Mouse (Mus musculus): Measurements from ENCODE around the gene Mcm3ap. TPM values are rescaled to one million over a fixed set of nuclear protein-coding genes. Genes with fewer than 3 reads are reported as not detected.

Mcm3ap gene
- polyA plus RNA-seq, 1 experiment from 2014 or later, result 69.9 TPM

- no peaks in the 10 kb centered on the region for H3K4me1 ChIP-seq (ENCODE audit: control insufficient read depth, insufficient read depth, low read length)
- H3K9me3 ChIP-seq (replicated peaks; ENCODE audit: control insufficient read depth, low read length, poor library complexity, severe bottlenecking), result no peaks in the 10 kb centered on the region
- H3K27ac ChIP-seq (ENCODE audit: low read length), result no peak overlapping the region
- H3K36me3 ChIP-seq (ENCODE audit: control insufficient read depth, insufficient read depth, low read length), result peaks cover 73% of the 10 kb centered on the region
- no peak overlapping the region for H3K4me2 ChIP-seq (ENCODE audit: low read length)
- WGBS, result 93% methylated on average over 8 of the region's 8 CpGs
- H3K9ac ChIP-seq (ENCODE audit: low read depth, low read length), result no peak overlapping the region
- H3K4me3 ChIP-seq (ENCODE audit: low read depth, low read length), result no peak overlapping the region
- H3K27me3 ChIP-seq (ENCODE audit: control insufficient read depth, insufficient read depth, low read depth, low read length), result no peaks in the 10 kb centered on the region
- ATAC-seq, result no peak
Measured at GRCm38 (mm10) chr10:76546566-76546965, 77.8 kb downstream of the Mcm3ap start.

- Histone ChIP-seq H3K36me3 (ENCODE audit: control insufficient read depth, insufficient read depth, low read length) (peaks cover 76% of the 10 kb centered on the region), H3K4me1 (ENCODE audit: control insufficient read depth, insufficient read depth, low read length) (no peaks in the 10 kb centered on the region), H3K4me2 (ENCODE audit: low read length) (no peak overlapping the region), H3K27ac (ENCODE audit: low read length) (no peak overlapping the region), H3K9me3 (replicated peaks; ENCODE audit: control insufficient read depth, low read length, poor library complexity, severe bottlenecking) (no peaks in the 10 kb centered on the region), H3K9ac (ENCODE audit: low read depth, low read length) (no peak overlapping the region), H3K4me3 (ENCODE audit: low read depth, low read length) (no peak overlapping the region), H3K27me3 (ENCODE audit: control insufficient read depth, insufficient read depth, low read depth, low read length) (no peaks in the 10 kb centered on the region)
- ATAC-seq, result no peak
- 93% methylated on average over 8 of the region's 8 CpGs for WGBS
Measured at GRCm38 (mm10) chr10:76548218-76548617, 79.5 kb downstream of the Mcm3ap start.

- no peak overlapping the region for H3K9ac ChIP-seq (ENCODE audit: low read depth, low read length)
- 91% methylated on average over 5 of the region's 5 CpGs for WGBS
- no peak overlapping the region for H3K4me2 ChIP-seq (ENCODE audit: low read length)
- H3K4me3 ChIP-seq (ENCODE audit: low read depth, low read length), result no peak overlapping the region
- no peak overlapping the region for H3K27ac ChIP-seq (ENCODE audit: low read length)
- H3K4me1 ChIP-seq (ENCODE audit: control insufficient read depth, insufficient read depth, low read length), result no peaks in the 10 kb centered on the region
- peaks cover 67% of the 10 kb centered on the region for H3K36me3 ChIP-seq (ENCODE audit: control insufficient read depth, insufficient read depth, low read length)
- H3K9me3 ChIP-seq (replicated peaks; ENCODE audit: control insufficient read depth, low read length, poor library complexity, severe bottlenecking), result no peaks in the 10 kb centered on the region
- no peak for ATAC-seq
- no peaks in the 10 kb centered on the region for H3K27me3 ChIP-seq (ENCODE audit: control insufficient read depth, insufficient read depth, low read depth, low read length)
Measured at GRCm38 (mm10) chr10:76550458-76550857, 81.7 kb downstream of the Mcm3ap start.

DNA sequence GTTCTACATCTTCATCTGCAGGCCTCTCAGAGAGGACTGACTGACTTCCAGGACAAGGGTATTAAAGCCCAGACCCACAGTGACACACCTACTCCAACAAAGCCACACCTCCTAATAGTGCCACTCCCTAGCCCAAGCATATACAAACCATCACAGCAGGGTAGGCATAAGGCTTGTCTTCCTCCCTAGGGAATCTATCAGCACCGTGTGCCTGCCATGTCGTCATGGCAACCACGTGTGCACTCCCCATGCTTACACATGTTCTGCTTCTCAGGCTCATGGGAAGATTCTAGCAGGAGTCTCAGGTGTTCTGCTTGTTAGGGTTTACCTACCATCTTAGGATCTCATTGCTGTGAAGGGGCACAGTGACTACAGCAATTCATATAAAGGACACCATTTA is 82.8 kb downstream of the Mcm3ap start:
- ATAC-seq, result no peak
- Histone ChIP-seq H3K36me3 (ENCODE audit: control insufficient read depth, insufficient read depth, low read length) (peaks cover 65% of the 10 kb centered on the region), H3K27ac (ENCODE audit: low read length) (no peak overlapping the region), H3K4me3 (ENCODE audit: low read depth, low read length) (no peak overlapping the region), H3K9me3 (replicated peaks; ENCODE audit: control insufficient read depth, low read length, poor library complexity, severe bottlenecking) (no peaks in the 10 kb centered on the region), H3K4me1 (ENCODE audit: control insufficient read depth, insufficient read depth, low read length) (no peaks in the 10 kb centered on the region), H3K9ac (ENCODE audit: low read depth, low read length) (no peak overlapping the region), H3K4me2 (ENCODE audit: low read length) (no peak overlapping the region), H3K27me3 (ENCODE audit: control insufficient read depth, insufficient read depth, low read depth, low read length) (no peaks in the 10 kb centered on the region)
- 66% methylated on average over 3 of the region's 3 CpGs for WGBS

DNA sequence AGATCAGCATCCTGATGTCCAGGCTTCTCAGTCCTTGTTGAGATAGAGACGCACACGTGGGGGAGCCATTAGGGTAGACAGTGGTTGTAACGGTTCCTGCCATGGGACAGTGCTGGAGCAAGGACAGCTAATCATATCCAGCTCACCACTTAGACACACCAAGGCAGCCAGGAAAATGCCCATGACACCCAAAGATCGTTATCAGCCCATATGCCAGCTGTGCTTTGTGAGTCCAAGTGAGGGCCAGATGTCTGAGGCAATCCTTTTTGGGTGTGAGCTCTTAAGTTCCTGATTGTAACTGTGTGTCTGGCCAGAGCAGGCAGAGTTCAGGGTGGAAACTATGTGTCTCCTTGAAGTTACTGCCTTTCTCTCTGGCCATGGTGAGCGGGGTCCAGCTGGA is 85.3 kb downstream of the Mcm3ap start:
- no peaks in the 10 kb centered on the region for H3K27me3 ChIP-seq (ENCODE audit: control insufficient read depth, insufficient read depth, low read depth, low read length)
- H3K4me3 ChIP-seq (ENCODE audit: low read depth, low read length), result no peak overlapping the region
- no peak overlapping the region for H3K27ac ChIP-seq (ENCODE audit: low read length)
- H3K9me3 ChIP-seq (replicated peaks; ENCODE audit: control insufficient read depth, low read length, poor library complexity, severe bottlenecking), result no peaks in the 10 kb centered on the region
- 93% methylated on average over 5 of the region's 5 CpGs for whole genome bisulfite sequencing
- H3K9ac ChIP-seq (ENCODE audit: low read depth, low read length), result no peak overlapping the region
- H3K4me1 ChIP-seq (ENCODE audit: control insufficient read depth, insufficient read depth, low read length), result no peaks in the 10 kb centered on the region
- peaks cover 54% of the 10 kb centered on the region for H3K36me3 ChIP-seq (ENCODE audit: control insufficient read depth, insufficient read depth, low read length)
- H3K4me2 ChIP-seq (ENCODE audit: low read length), result no peak overlapping the region
- ATAC-seq, result no peak

GRCm38 (mm10) chr10:76561972-76562371 is 93.2 kb downstream of the Mcm3ap start, which contains the start of gene Spatc1l:
TSS of gene Spatc1l (plus strand) at chr10:76562272.
- no peak for ATAC-seq
- no peaks in the 10 kb centered on the region for H3K9me3 ChIP-seq (replicated peaks; ENCODE audit: control insufficient read depth, low read length, poor library complexity, severe bottlenecking)
- H3K27ac ChIP-seq (ENCODE audit: low read length), result no peak within 1 kb of the TSS
- no peak within 1 kb of the TSS for H3K4me2 ChIP-seq (ENCODE audit: low read length)
- 91% methylated on average over 10 of the region's 10 CpGs for WGBS
- no peaks in the 10 kb centered on the region for H3K27me3 ChIP-seq (ENCODE audit: control insufficient read depth, insufficient read depth, low read depth, low read length)
- no peaks in the 10 kb centered on the region for H3K4me1 ChIP-seq (ENCODE audit: control insufficient read depth, insufficient read depth, low read length)
- 0 out of 2 replicates have a peak, but pooled peaks cover 3% of the 10 kb centered on the region for H3K36me3 ChIP-seq (ENCODE audit: control insufficient read depth, insufficient read depth, low read length)
- no peak within 1 kb of the TSS for H3K9ac ChIP-seq (ENCODE audit: low read depth, low read length)
- H3K4me3 ChIP-seq (ENCODE audit: low read depth, low read length), result no peak within 1 kb of the TSS

Other genes with a start within 250 kb of the Mcm3ap start
- gene Prmt2, start 231.1 kb upstream of the Mcm3ap start, polyA plus RNA-seq (2015; fragmentation: Nextera tagmentation; extraction: Ambion mirVana), result 419 and 423 TPM in 2 replicates
- 0.92 and 2.1 TPM in 2 replicates for gene S100b, start 215.1 kb upstream of the Mcm3ap start, polyA plus RNA-seq (2015; fragmentation: Nextera tagmentation; extraction: Ambion mirVana)
- 19.2 and 19.8 TPM in 2 replicates for gene Dip2a, start 123.6 kb upstream of the Mcm3ap start, polyA plus RNA-seq (2015; fragmentation: Nextera tagmentation; extraction: Ambion mirVana)
- gene AC141477.1, start 28.5 kb upstream of the Mcm3ap start, polyA plus RNA-seq (2015; fragmentation: Nextera tagmentation; extraction: Ambion mirVana), result not detected in 2 replicates
- gene Pcnt, start 26.1 kb upstream of the Mcm3ap start, polyA plus RNA-seq (2015; fragmentation: Nextera tagmentation; extraction: Ambion mirVana), result 6.5 and 7.0 TPM in 2 replicates
- gene 2610028H24Rik, start 19.8 kb upstream of the Mcm3ap start, polyA plus RNA-seq (2015; fragmentation: Nextera tagmentation; extraction: Ambion mirVana), result not detected in 2 replicates
- gene Ybey, start 187 bp downstream of the Mcm3ap start, polyA plus RNA-seq (2015; fragmentation: Nextera tagmentation; extraction: Ambion mirVana), result 6.4 and 6.7 TPM in 2 replicates
- 44.6 and 45.7 TPM in 2 replicates for gene Lss, start 62.7 kb downstream of the Mcm3ap start, polyA plus RNA-seq (2015; fragmentation: Nextera tagmentation; extraction: Ambion mirVana)
- 0.16 TPM in 1 of 2 replicates, not detected in the other for gene Spatc1l, start 93.3 kb downstream of the Mcm3ap start, polyA plus RNA-seq (2015; fragmentation: Nextera tagmentation; extraction: Ambion mirVana)
- 0.09 TPM in 1 of 2 replicates, not detected in the other for gene Ftcd, start 106.7 kb downstream of the Mcm3ap start, polyA plus RNA-seq (2015; fragmentation: Nextera tagmentation; extraction: Ambion mirVana)
- gene Col6a2, start 154.7 kb downstream of the Mcm3ap start, polyA plus RNA-seq (2015; fragmentation: Nextera tagmentation; extraction: Ambion mirVana), result 11.5 and 13.9 TPM in 2 replicates

Data from midbrain, embryonic 16.5 days (tissue).